Mouse (Mus musculus) hindbrain, embryonic 11.5 days (tissue): ENCODE measurements around the gene Tst. TPM values are rescaled to one million over a fixed set of nuclear protein-coding genes. Genes with fewer than 3 reads are reported as not detected.

Source experiments
- ATAC-seq: fragments of 200-750 bp; cut with Nextera tagmentation; 2 replicates; pipeline ENCODE4 v1.8.0; 2017; ENCODE audit warnings: mild to moderate bottlenecking, moderate TSS enrichment, moderate library complexity; ENCODE audit not compliant: low FRiP score
- DNase-seq: peaks from one replicate; pipeline ENCODE4 v3.0.0-alpha.2; 2015; ENCODE audit warnings: low spot score
- H3K27ac ChIP-seq: fragments of 300-500 bp; sonication (generic); 2 replicates; pipeline ENCODE4 v1.5.1; 2014; ENCODE audit warnings: mild to moderate bottlenecking, low read depth, low read length
- H3K27me3 ChIP-seq: fragments of 300-500 bp; sonication (generic); 2 replicates; pipeline ENCODE4 v1.6.1; 2014; ENCODE audit warnings: mild to moderate bottlenecking, low read length, moderate library complexity, mixed read lengths; ENCODE audit not compliant: control insufficient read depth, insufficient read depth
- H3K36me3 ChIP-seq: fragments of 300-500 bp; sonication (generic); 2 replicates; pipeline ENCODE4 v1.6.1; 2014; ENCODE audit warnings: mild to moderate bottlenecking, low read length, moderate library complexity, mixed read lengths; ENCODE audit not compliant: control insufficient read depth, insufficient read depth
- H3K4me1 ChIP-seq: fragments of 300-500 bp; sonication (generic); replicated peaks from 2 replicates; pipeline ENCODE4 v1.6.1; 2014; ENCODE audit warnings: low read length, mixed read lengths; ENCODE audit not compliant: control insufficient read depth, insufficient read depth
- H3K4me2 ChIP-seq: fragments of 300-500 bp; sonication (generic); replicated peaks from 2 replicates; pipeline ENCODE4 v1.6.1; 2014; ENCODE audit warnings: mild to moderate bottlenecking, low read depth, low read length
- H3K4me3 ChIP-seq: fragments of 300-500 bp; sonication (generic); 2 replicates; pipeline ENCODE4 v1.5.1; 2014; ENCODE audit warnings: low read depth, low read length
- H3K9ac ChIP-seq: fragments of 300-500 bp; sonication (generic); 2 replicates; pipeline ENCODE4 v1.6.1; 2014; ENCODE audit warnings: low read depth, low read length
- H3K9me3 ChIP-seq: fragments of 300-500 bp; sonication (generic); 2 replicates; pipeline ENCODE4 v1.6.1; 2016; ENCODE audit warnings: low read length; ENCODE audit not compliant: control insufficient read depth
- WGBS: fragments of 180-500 bp; shearing (Covaris S2); extraction: QIAGEN DNeasy Blood & Tissue Kit; methylation state at CpG from one replicate; pipeline ENCODE4 v1.1.7; 2014; 5-methylcytosine and 5-hydroxymethylcytosine counted together
- polyA plus RNA-seq: library from polyadenylated mRNA; unstranded; fragments of >200 nt; fragmentation: Nextera tagmentation; extraction: Ambion mirVana; gene quantifications from 2 replicates; pipeline ENCODE4 v1.2.1, GENCODE M21; 2014

The Tst gene
- polyA plus RNA-seq, 1 experiment from 2014 or later, result 8.5 TPM

DNA sequence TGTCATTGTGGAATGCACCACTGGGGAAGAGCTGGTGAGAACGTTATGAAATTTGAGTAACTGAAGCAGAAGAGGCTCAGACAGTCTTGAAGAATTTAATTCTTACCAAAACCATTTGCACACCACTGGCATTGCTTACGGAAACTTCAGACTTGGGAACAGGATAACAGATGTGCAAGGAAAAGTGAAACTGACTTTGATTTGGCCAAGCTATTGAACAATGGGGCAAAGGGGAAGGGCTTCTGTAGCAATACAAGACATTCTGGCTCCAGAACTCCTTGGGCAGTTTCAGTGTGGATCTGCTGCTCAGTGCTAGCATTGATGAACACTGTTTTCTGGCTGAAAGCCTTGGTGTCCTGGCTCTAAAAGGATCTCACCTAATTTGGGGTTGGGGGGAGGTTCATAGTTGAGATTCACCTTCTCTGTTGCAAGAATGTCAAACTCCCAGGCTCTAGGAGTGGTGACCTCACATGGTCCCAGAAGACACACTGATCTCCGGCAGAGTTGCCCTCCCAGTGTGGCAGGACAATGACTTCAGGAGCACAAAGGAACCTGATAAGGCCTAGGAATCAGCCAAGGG, 54.0 kb downstream of the Tst start:
- Histone ChIP-seq H3K4me3 (no peak overlapping the region), H3K27me3 (no peaks in the 10 kb centered on the region), H3K9ac (no peak overlapping the region), H3K36me3 (no peaks in the 10 kb centered on the region), H3K4me1 (no peaks in the 10 kb centered on the region), H3K27ac (no peak overlapping the region), H3K4me2 (no peak overlapping the region), H3K9me3 (no peaks in the 10 kb centered on the region)
- ATAC-seq, result no peak
- DNase-seq, result no peak
- 63% methylated on average over 3 of the region's 3 CpGs for WGBS

Other genes starting within 250 kb of the Tst start
- 128 and 135 TPM in 2 replicates for gene Ift27, start 231.8 kb downstream of the Tst start, polyA plus RNA-seq
- 1.2 and 1.7 TPM in 2 replicates for gene Pvalb, start 199.5 kb downstream of the Tst start, polyA plus RNA-seq
- 6.9 and 7.9 TPM in 2 replicates for gene Ncf4, start 161.1 kb downstream of the Tst start, polyA plus RNA-seq
- gene Csf2rb2, start 100.2 kb downstream of the Tst start, polyA plus RNA-seq, result 0.34 and 0.39 TPM in 2 replicates
- gene Csf2rb, start 80.2 kb downstream of the Tst start, polyA plus RNA-seq, result 1.3 and 1.9 TPM in 2 replicates
- not detected in 2 replicates for gene Tex33, start 10.0 kb downstream of the Tst start, polyA plus RNA-seq
- gene Mpst, start 509 bp upstream of the Tst start, polyA plus RNA-seq, result 2.6 and 2.7 TPM in 2 replicates
- gene Kctd17, start 22.7 kb upstream of the Tst start, polyA plus RNA-seq, result 62.7 and 65.8 TPM in 2 replicates
- gene Tmprss6, start 62.7 kb upstream of the Tst start, polyA plus RNA-seq, result 0.05 and 0.24 TPM in 2 replicates
- not detected in 2 replicates for gene Il2rb, start 89.4 kb upstream of the Tst start, polyA plus RNA-seq
- gene C1qtnf6, start 125.5 kb upstream of the Tst start, polyA plus RNA-seq, result 11.8 and 12.4 TPM in 2 replicates
- 0.10 and 0.22 TPM in 2 replicates for gene Sstr3, start 138.8 kb upstream of the Tst start, polyA plus RNA-seq
- 6.4 and 7.6 TPM in 2 replicates for gene Rac2, start 166.9 kb upstream of the Tst start, polyA plus RNA-seq
- 2.1 and 4.4 TPM in 2 replicates for gene Cyth4, start 191.1 kb upstream of the Tst start, polyA plus RNA-seq